Mouse (Mus musculus) MEL (cell line): ENCODE measurements around the gene Rpl18. TPM values are rescaled to one million over a fixed set of nuclear protein-coding genes. Genes with fewer than 3 reads are reported as not detected.

Experiments
- DNase-seq: peaks from one replicate; pipeline ENCODE4 v3.0.0; 2011; ENCODE audit warnings: low read depth, low spot score
- H3K27ac ChIP-seq: 2 replicates; pipeline ENCODE4 v1.5.1; 2012; ENCODE audit warnings: low read depth, mild to moderate bottlenecking, control low read depth, low read length, moderate library complexity; ENCODE audit not compliant: control insufficient read depth
- H3K27me3 ChIP-seq, 2 experiments: fragments of 150-350 bp in 1 of 2; sonication (generic) in 1 of 2; 2 replicates each; pipeline ENCODE4 v1.6.1; 2012; ENCODE audit warnings: low read length in 2 of 2, mild to moderate bottlenecking in 2 of 2, improper control_type of control experiment in 1 of 2, moderate library complexity in 1 of 2; ENCODE audit not compliant: insufficient read depth in 2 of 2, control insufficient read depth in 1 of 2
- H3K36me3 ChIP-seq, 2 experiments: 2 replicates each; pipeline ENCODE4 v1.6.1; 2012 to 2014; ENCODE audit warnings: low read length in 2 of 2, improper control_type of control experiment in 1 of 2, inconsistent platforms in 1 of 2, mild to moderate bottlenecking in 1 of 2; ENCODE audit not compliant: insufficient read depth in 2 of 2, control insufficient read depth in 1 of 2
- H3K4me1 ChIP-seq, 2 experiments: fragments of 150-350 bp in 1 of 2; sonication (generic) in 1 of 2; 2 replicates each; pipeline ENCODE4 v1.6.1; 2012; ENCODE audit warnings: low read length in 2 of 2, improper control_type of control experiment in 1 of 2, mild to moderate bottlenecking in 1 of 2; ENCODE audit not compliant: insufficient read depth in 2 of 2, control insufficient read depth in 1 of 2
- H3K4me3 ChIP-seq, 2 experiments: fragments of 150-350 bp in 1 of 2; sonication (generic) in 1 of 2; 2 replicates each; pipeline ENCODE4 v1.5.1; 2012; ENCODE audit warnings: low read depth in 2 of 2, low read length in 2 of 2, mild to moderate bottlenecking in 2 of 2, moderate library complexity in 2 of 2, control low read depth in 1 of 2, improper control_type of control experiment in 1 of 2; ENCODE audit not compliant: control insufficient read depth in 1 of 2, insufficient read depth in 1 of 2
- H3K79me2 ChIP-seq: 2 replicates; pipeline ENCODE4 v1.6.1; 2012; ENCODE audit warnings: mild to moderate bottlenecking, low read length, moderate library complexity; ENCODE audit not compliant: control insufficient read depth, poor library complexity, insufficient read depth
- H3K9ac ChIP-seq: 2 replicates; pipeline ENCODE4 v1.6.1; 2012; ENCODE audit warnings: low read depth, mild to moderate bottlenecking, control low read depth, low read length, moderate library complexity; ENCODE audit not compliant: control insufficient read depth, poor library complexity, severe bottlenecking
- H3K9me3 ChIP-seq: fragments of 150-350 bp; sonication (generic); replicated peaks from 2 replicates; pipeline ENCODE4 v1.6.1; 2012; ENCODE audit warnings: mild to moderate bottlenecking, low read length, improper control_type of control experiment, moderate library complexity; ENCODE audit not compliant: insufficient read depth
- BHLHE40 ChIP-seq: IDR thresholded peaks from 2 replicates; pipeline ENCODE4 v1.6.1; 2012; ENCODE audit warnings: low read depth, mild to moderate bottlenecking, inconsistent platforms, low read length, improper control_type of control experiment, borderline replicate concordance
- CHD1 ChIP-seq: IDR thresholded peaks from 2 replicates; pipeline ENCODE4 v1.6.1; 2012; ENCODE audit warnings: low read depth, mild to moderate bottlenecking, inconsistent platforms, low read length, improper control_type of control experiment
- CTCF ChIP-seq, 3 experiments: IDR thresholded peaks in 2 of 3; conservative IDR thresholded peaks in 1 of 3; 2 replicates each; pipeline ENCODE4 v1.5.1; 2011 to 2012; ENCODE audit warnings: low read length in 3 of 3, low read depth in 2 of 3, mild to moderate bottlenecking in 2 of 3, improper control_type of control experiment in 1 of 3, inconsistent platforms in 1 of 3, mixed read lengths in 1 of 3, moderate library complexity in 1 of 3; ENCODE audit not compliant: control insufficient read depth in 1 of 3, insufficient read depth in 1 of 3, poor library complexity in 1 of 3, severe bottlenecking in 1 of 3
- E2F4 ChIP-seq: IDR thresholded peaks from 2 replicates; pipeline ENCODE4 v1.6.1; 2011; ENCODE audit warnings: low read depth, low read length, improper control_type of control experiment, borderline replicate concordance
- EP300 ChIP-seq, 2 experiments: IDR thresholded peaks; 2 replicates each; pipeline ENCODE4 v1.6.1; 2011; ENCODE audit warnings: improper control_type of control experiment in 2 of 2, low read length in 2 of 2, low read depth in 1 of 2, mild to moderate bottlenecking in 1 of 2
- HCFC1 ChIP-seq: IDR thresholded peaks from 2 replicates; pipeline ENCODE4 v1.6.1; 2012; ENCODE audit warnings: low read depth, mild to moderate bottlenecking, inconsistent platforms, low read length, improper control_type of control experiment, moderate library complexity
- JUND ChIP-seq: IDR thresholded peaks from 2 replicates; pipeline ENCODE4 v1.6.1; 2011; ENCODE audit warnings: low read depth, mild to moderate bottlenecking, improper control_type of control experiment, low read length
- MEF2A ChIP-seq: IDR thresholded peaks from 2 replicates; pipeline ENCODE4 v1.6.1; 2014; ENCODE audit warnings: low read depth, mild to moderate bottlenecking, inconsistent platforms, low read length, improper control_type of control experiment; ENCODE audit not compliant: poor library complexity, insufficient replicate concordance, severe bottlenecking; ENCODE audit errors: extremely low read depth
- MXI1 ChIP-seq: IDR thresholded peaks from 2 replicates; pipeline ENCODE4 v1.6.1; 2011; ENCODE audit warnings: mild to moderate bottlenecking, low read depth, low read length, improper control_type of control experiment
- MYC ChIP-seq: IDR thresholded peaks from 2 replicates; pipeline ENCODE4 v1.6.1; 2011; ENCODE audit warnings: low read depth, mild to moderate bottlenecking, low read length, improper control_type of control experiment, moderate library complexity
- NRF1 ChIP-seq: IDR thresholded peaks from 2 replicates; pipeline ENCODE4 v1.6.1; 2014; ENCODE audit warnings: low read depth, mild to moderate bottlenecking, inconsistent platforms, low read length, improper control_type of control experiment, moderate library complexity; ENCODE audit not compliant: poor library complexity, insufficient read depth, severe bottlenecking
- POLR2A ChIP-seq, 2 experiments: IDR thresholded peaks; 2 replicates each; pipeline ENCODE4 v1.6.1; 2011 to 2012; ENCODE audit warnings: low read length in 2 of 2, mild to moderate bottlenecking in 2 of 2, control low read depth in 1 of 2, improper control_type of control experiment in 1 of 2, low read depth in 1 of 2, moderate library complexity in 1 of 2; ENCODE audit not compliant: control insufficient read depth in 1 of 2, insufficient read depth in 1 of 2, poor library complexity in 1 of 2
- POLR2AphosphoS2 ChIP-seq: IDR thresholded peaks from 2 replicates; pipeline ENCODE4 v1.6.1; 2011; ENCODE audit warnings: low read length, improper control_type of control experiment
- POLR2AphosphoS5 ChIP-seq: IDR thresholded peaks from 2 replicates; pipeline ENCODE4 v1.6.1; 2012; ENCODE audit warnings: low read depth, borderline replicate concordance, mild to moderate bottlenecking, inconsistent platforms, low read length, moderate library complexity, mixed read lengths
- RAD21 ChIP-seq: IDR thresholded peaks from 2 replicates; pipeline ENCODE4 v1.6.1; 2011; ENCODE audit warnings: mild to moderate bottlenecking, low read depth, low read length, improper control_type of control experiment
- RCOR1 ChIP-seq: IDR thresholded peaks from 2 replicates; pipeline ENCODE4 v1.6.1; 2012; ENCODE audit warnings: low read depth, mild to moderate bottlenecking, inconsistent platforms, low read length, improper control_type of control experiment
- SIN3A ChIP-seq: IDR thresholded peaks from 2 replicates; pipeline ENCODE4 v1.6.1; 2012; ENCODE audit warnings: low read length, improper control_type of control experiment, inconsistent platforms
- TCF12 ChIP-seq: IDR thresholded peaks from 2 replicates; pipeline ENCODE4 v1.6.1; 2014; ENCODE audit warnings: low read depth, mild to moderate bottlenecking, inconsistent platforms, low read length, improper control_type of control experiment, moderate library complexity
- USF2 ChIP-seq, 2 experiments: IDR thresholded peaks; 2 replicates each; pipeline ENCODE4 v1.6.1; 2011 to 2012; ENCODE audit warnings: improper control_type of control experiment in 2 of 2, low read length in 2 of 2, borderline replicate concordance in 1 of 2, inconsistent platforms in 1 of 2, low read depth in 1 of 2, mild to moderate bottlenecking in 1 of 2; ENCODE audit not compliant: insufficient read depth in 1 of 2
- ZC3H11A ChIP-seq: IDR thresholded peaks from 2 replicates; pipeline ENCODE4 v1.6.1; 2012; ENCODE audit warnings: low read depth, mild to moderate bottlenecking, inconsistent platforms, low read length, improper control_type of control experiment
- ZMIZ1 ChIP-seq: IDR thresholded peaks from 2 replicates; pipeline ENCODE4 v1.6.1; 2012; ENCODE audit warnings: low read depth, mild to moderate bottlenecking, inconsistent platforms, low read length, improper control_type of control experiment, moderate library complexity
- ZNF384 ChIP-seq: IDR thresholded peaks from 2 replicates; pipeline ENCODE4 v1.6.1; 2012; ENCODE audit warnings: low read depth, mild to moderate bottlenecking, inconsistent platforms, low read length, improper control_type of control experiment
- polyA plus RNA-seq, 2 experiments: library from polyadenylated mRNA; stranded (reverse) in 1 of 2; unstranded in 1 of 2; fragments of >175 nt in 1 of 2; fragments of >200 nt in 1 of 2; gene quantifications; 2 replicates each; pipeline versions ENCODE4 v1.2.1 to v1.2.4; 2012; ENCODE audit warnings: low replicate concordance in 2 of 2, low read depth in 1 of 2; ENCODE audit not compliant: insufficient read length in 2 of 2, insufficient read depth in 1 of 2, missing spikeins in 1 of 2
- total RNA-seq: library from RNA; depleted of rRNA; stranded (reverse); fragments of 300-350 nt; gene quantifications from 2 replicates; pipeline ENCODE4 v1.2.3, GENCODE M21; 2012

Gene Rpl18
- total and polyA plus RNA-seq, 3 experiments = 3,544 to 3,724 TPM; not detected in 1

DNA sequence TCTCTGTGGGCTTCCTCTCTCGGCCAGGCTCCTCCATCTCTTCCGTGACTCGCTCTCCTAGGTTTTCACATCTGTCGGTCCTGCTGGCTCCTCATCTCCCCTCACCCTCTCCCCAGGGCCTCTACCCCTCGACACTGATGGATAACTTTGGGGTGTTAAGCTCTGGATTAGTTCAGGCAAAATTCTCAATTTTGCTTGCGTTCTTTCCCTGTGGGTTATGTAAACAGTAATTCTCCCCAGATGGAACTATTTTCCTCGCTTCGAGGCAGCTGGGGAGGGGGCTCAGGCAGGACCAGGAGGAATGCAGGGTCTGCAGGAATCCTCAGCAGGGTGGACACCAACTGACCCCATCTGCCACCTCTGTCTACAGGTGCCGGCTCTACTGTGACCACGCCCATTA lies 29.4 kb upstream of the Rpl18 start:
- no peak overlapping the region for H3K27ac ChIP-seq
- no peak for DNase-seq
- peaks cover 1 to 3% of the 10 kb centered on the region in 2 experiments; a peak in 2 of 4 replicates for H3K27me3 ChIP-seq
- peaks cover 13 to 18% of the 10 kb centered on the region in 2 experiments for H3K4me1 ChIP-seq
- H3K4me3 ChIP-seq = no peak overlapping the region
- H3K36me3 ChIP-seq = peaks cover 0 to 16% of the 10 kb centered on the region in 2 experiments; a peak in 2 of 4 replicates
- no peaks in the 10 kb centered on the region for H3K9me3 ChIP-seq
- H3K79me2 ChIP-seq = no peaks in the 10 kb centered on the region
- no peak overlapping the region for H3K9ac ChIP-seq
- TF ChIP-seq USF2 (IDR thresholded peaks at IDR 0.05; ENCODE audit: borderline replicate concordance in 1 of 2, insufficient read depth in 1 of 2, low read depth in 1 of 2, low read length in 2 of 2) (no peak), CTCF (IDR thresholded peaks at IDR 0.05 in 2 of 3, conservative IDR thresholded peaks at IDR 0.05 in 1 of 3; ENCODE audit: control insufficient read depth in 1 of 3, insufficient read depth in 1 of 3, low read depth in 2 of 3, low read length in 3 of 3, poor library complexity in 1 of 3, severe bottlenecking in 1 of 3) (no peak), POLR2AphosphoS5 (no peak), TCF12 (no peak), MYC (no peak), MEF2A (no peak), ZC3H11A (no peak), POLR2AphosphoS2 (no peak), EP300 (IDR thresholded peaks at IDR 0.05; ENCODE audit: low read depth in 1 of 2, low read length in 2 of 2) (no peak), NRF1 (no peak), CHD1 (no peak), POLR2A (IDR thresholded peaks at IDR 0.05; ENCODE audit: control insufficient read depth in 1 of 2, insufficient read depth in 1 of 2, low read depth in 1 of 2, low read length in 2 of 2, poor library complexity in 1 of 2) (no peak), E2F4 (no peak), ZMIZ1 (no peak), RCOR1 (no peak), JUND (no peak), ZNF384 (no peak), MXI1 (no peak), SIN3A (no peak), HCFC1 (no peak)
- TF ChIP-seq, all 39 proteins: peak for 0

DNA sequence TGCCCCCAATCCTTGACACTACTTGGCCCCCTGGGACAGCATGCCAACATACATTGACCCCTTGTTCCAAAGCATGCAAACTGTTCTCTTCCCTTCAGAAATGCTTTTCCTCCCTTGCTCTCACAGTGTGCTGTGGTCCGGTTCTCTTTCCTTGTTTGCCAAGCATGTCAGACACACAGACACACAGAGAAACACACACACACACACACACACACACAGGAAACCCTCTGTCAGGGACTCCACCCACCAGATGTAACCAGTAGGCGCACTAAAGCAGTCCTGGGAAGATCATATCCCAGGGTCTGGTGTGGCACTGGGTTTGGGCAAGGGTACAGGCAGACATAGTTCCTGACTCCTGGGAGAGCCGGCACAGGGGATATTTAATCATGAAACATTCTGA lies 28.4 kb upstream of the Rpl18 start:
- peaks cover 4 to 8% of the 10 kb centered on the region in 2 experiments for H3K4me1 ChIP-seq
- TF ChIP-seq TCF12 (no peak), RAD21 (no peak), BHLHE40 (no peak)
- H3K9ac ChIP-seq = no peak overlapping the region
- no peak for DNase-seq
- H3K36me3 ChIP-seq = peaks cover 0 to 8% of the 10 kb centered on the region in 2 experiments; a peak in 2 of 4 replicates
- H3K9me3 ChIP-seq = no peaks in the 10 kb centered on the region
- H3K4me3 ChIP-seq = no peak overlapping the region
- H3K79me2 ChIP-seq = no peaks in the 10 kb centered on the region
- peaks cover 1 to 5% of the 10 kb centered on the region in 2 experiments; a peak in 2 of 4 replicates for H3K27me3 ChIP-seq
- H3K27ac ChIP-seq = no peak overlapping the region
